Mouse (Mus musculus): ENCODE data around the gene Akr1d1. TPM values are rescaled to one million over a fixed set of nuclear protein-coding genes. Genes with fewer than 3 reads are reported as not detected.

Akr1d1 gene
- polyA plus RNA-seq, 1 experiment = not detected

GRCm38 (mm10) chr6:37510786-37511185 is 19.2 kb upstream of the Akr1d1 start:
- H3K27ac ChIP-seq (ENCODE audit: insufficient read depth, low read depth, low read length) = no peak overlapping the region
- no peaks in the 10 kb centered on the region for H3K4me1 ChIP-seq (ENCODE audit: control insufficient read depth, insufficient read depth, low read length)
- TF ChIP-seq POLR2A (IDR thresholded peaks at IDR 0.05; ENCODE audit: borderline replicate concordance, low read depth, low read length) (no peak), CTCF (IDR thresholded peaks at IDR 0.05; ENCODE audit: low read depth, low read length) (no peak)
- no peak overlapping the region for H3K4me3 ChIP-seq (ENCODE audit: insufficient read depth, low read length)

GRCm38 (mm10) chr6:37520631-37521375 is 9.2 kb upstream of the Akr1d1 start:
- Histone ChIP-seq H3K27ac (ENCODE audit: insufficient read depth, low read depth, low read length) (no peak overlapping the region), H3K4me1 (ENCODE audit: control insufficient read depth, insufficient read depth, low read length) (no peaks in the 10 kb centered on the region), H3K4me3 (ENCODE audit: insufficient read depth, low read length) (no peak overlapping the region)
- no peak for TF ChIP-seq POLR2A (IDR thresholded peaks at IDR 0.05; ENCODE audit: borderline replicate concordance, low read depth, low read length)
- no peak for TF ChIP-seq CTCF (IDR thresholded peaks at IDR 0.05; ENCODE audit: low read depth, low read length)

GRCm38 (mm10) chr6:37532036-37532435 is 2.1 kb downstream of the Akr1d1 start:
- TF ChIP-seq POLR2A (IDR thresholded peaks at IDR 0.05; ENCODE audit: borderline replicate concordance, low read depth, low read length) (no peak), CTCF (IDR thresholded peaks at IDR 0.05; ENCODE audit: low read depth, low read length) (no peak)
- Histone ChIP-seq H3K4me3 (ENCODE audit: insufficient read depth, low read length) (no peak overlapping the region), H3K27ac (ENCODE audit: insufficient read depth, low read depth, low read length) (no peak overlapping the region), H3K4me1 (ENCODE audit: control insufficient read depth, insufficient read depth, low read length) (no peaks in the 10 kb centered on the region)

- H3K4me3 ChIP-seq (ENCODE audit: insufficient read depth, low read length) = no peak overlapping the region
- no peaks in the 10 kb centered on the region for H3K4me1 ChIP-seq (ENCODE audit: control insufficient read depth, insufficient read depth, low read length)
- TF ChIP-seq POLR2A (IDR thresholded peaks at IDR 0.05; ENCODE audit: borderline replicate concordance, low read depth, low read length) (no peak), CTCF (IDR thresholded peaks at IDR 0.05; ENCODE audit: low read depth, low read length) (no peak)
- H3K27ac ChIP-seq (ENCODE audit: insufficient read depth, low read depth, low read length) = no peak overlapping the region
Measured at GRCm38 (mm10) chr6:37536831-37537230, 6.9 kb downstream of the Akr1d1 start.

- Histone ChIP-seq H3K4me1 (ENCODE audit: control insufficient read depth, insufficient read depth, low read length) (no peaks in the 10 kb centered on the region), H3K27ac (ENCODE audit: insufficient read depth, low read depth, low read length) (no peak overlapping the region), H3K4me3 (ENCODE audit: insufficient read depth, low read length) (no peak overlapping the region)
- TF ChIP-seq POLR2A (IDR thresholded peaks at IDR 0.05; ENCODE audit: borderline replicate concordance, low read depth, low read length) (no peak), CTCF (IDR thresholded peaks at IDR 0.05; ENCODE audit: low read depth, low read length) (no peak)
Measured at GRCm38 (mm10) chr6:37537801-37538200, 7.8 kb downstream of the Akr1d1 start.

GRCm38 (mm10) chr6:37538792-37539191 is 8.8 kb downstream of the Akr1d1 start:
- no peak overlapping the region for H3K27ac ChIP-seq (ENCODE audit: insufficient read depth, low read depth, low read length)
- H3K4me1 ChIP-seq (ENCODE audit: control insufficient read depth, insufficient read depth, low read length) = no peaks in the 10 kb centered on the region
- TF ChIP-seq CTCF (IDR thresholded peaks at IDR 0.05; ENCODE audit: low read depth, low read length) (no peak), POLR2A (IDR thresholded peaks at IDR 0.05; ENCODE audit: borderline replicate concordance, low read depth, low read length) (no peak)
- no peak overlapping the region for H3K4me3 ChIP-seq (ENCODE audit: insufficient read depth, low read length)

GRCm38 (mm10) chr6:37539403-37539802 is 9.4 kb downstream of the Akr1d1 start:
- TF ChIP-seq CTCF (IDR thresholded peaks at IDR 0.05; ENCODE audit: low read depth, low read length) = no peak
- no peak for TF ChIP-seq POLR2A (IDR thresholded peaks at IDR 0.05; ENCODE audit: borderline replicate concordance, low read depth, low read length)
- Histone ChIP-seq H3K4me3 (ENCODE audit: insufficient read depth, low read length) (no peak overlapping the region), H3K27ac (ENCODE audit: insufficient read depth, low read depth, low read length) (no peak overlapping the region), H3K4me1 (ENCODE audit: control insufficient read depth, insufficient read depth, low read length) (no peaks in the 10 kb centered on the region)

GRCm38 (mm10) chr6:37540113-37540512 is 10.1 kb downstream of the Akr1d1 start:
- H3K27ac ChIP-seq (ENCODE audit: insufficient read depth, low read depth, low read length) = no peak overlapping the region
- no peak for TF ChIP-seq CTCF (IDR thresholded peaks at IDR 0.05; ENCODE audit: low read depth, low read length)
- no peak for TF ChIP-seq POLR2A (IDR thresholded peaks at IDR 0.05; ENCODE audit: borderline replicate concordance, low read depth, low read length)
- no peaks in the 10 kb centered on the region for H3K4me1 ChIP-seq (ENCODE audit: control insufficient read depth, insufficient read depth, low read length)
- H3K4me3 ChIP-seq (ENCODE audit: insufficient read depth, low read length) = no peak overlapping the region

- no peak overlapping the region for H3K27ac ChIP-seq (ENCODE audit: insufficient read depth, low read depth, low read length)
- H3K4me3 ChIP-seq (ENCODE audit: insufficient read depth, low read length) = no peak overlapping the region
- no peaks in the 10 kb centered on the region for H3K4me1 ChIP-seq (ENCODE audit: control insufficient read depth, insufficient read depth, low read length)
- TF ChIP-seq CTCF (IDR thresholded peaks at IDR 0.05; ENCODE audit: low read depth, low read length) = no peak
- TF ChIP-seq POLR2A (IDR thresholded peaks at IDR 0.05; ENCODE audit: borderline replicate concordance, low read depth, low read length) = no peak
Measured at GRCm38 (mm10) chr6:37541171-37541570, 11.2 kb downstream of the Akr1d1 start.

- H3K4me1 ChIP-seq (ENCODE audit: control insufficient read depth, insufficient read depth, low read length) = no peaks in the 10 kb centered on the region
- no peak for TF ChIP-seq CTCF (IDR thresholded peaks at IDR 0.05; ENCODE audit: low read depth, low read length)
- TF ChIP-seq POLR2A (IDR thresholded peaks at IDR 0.05; ENCODE audit: borderline replicate concordance, low read depth, low read length) = no peak
- H3K27ac ChIP-seq (ENCODE audit: insufficient read depth, low read depth, low read length) = no peak overlapping the region
- H3K4me3 ChIP-seq (ENCODE audit: insufficient read depth, low read length) = no peak overlapping the region
Measured at GRCm38 (mm10) chr6:37542145-37542544, 12.2 kb downstream of the Akr1d1 start.

Data from bone marrow macrophage, adult 2 months (primary cell).